Mouse (Mus musculus) lung, embryonic 16.5 days (tissue): ENCODE data around the gene Hydin. TPM values are rescaled to one million over a fixed set of nuclear protein-coding genes. Genes with fewer than 3 reads are reported as not detected.

ENCODE experiments used
- ATAC-seq: fragments of 200-750 bp; cut with Nextera tagmentation; 2 replicates; pipeline ENCODE4 v1.8.0; 2017; ENCODE audit warnings: low read depth, mild to moderate bottlenecking, moderate library complexity
- H3K27ac ChIP-seq: fragments of 300-500 bp; sonication (generic); 2 replicates; pipeline ENCODE4 v1.5.1; 2014; ENCODE audit warnings: mild to moderate bottlenecking, control low read depth, low read length
- H3K27me3 ChIP-seq: fragments of 300-500 bp; sonication (generic); 2 replicates; pipeline ENCODE4 v1.6.1; 2014; ENCODE audit warnings: low read depth, low read length, mixed read lengths; ENCODE audit not compliant: control insufficient read depth, insufficient read depth
- H3K36me3 ChIP-seq: fragments of 300-500 bp; sonication (generic); 2 replicates; pipeline ENCODE4 v1.6.1; 2014; ENCODE audit warnings: low read length; ENCODE audit not compliant: control insufficient read depth, insufficient read depth
- H3K4me1 ChIP-seq: fragments of 300-500 bp; sonication (generic); replicated peaks from 2 replicates; pipeline ENCODE4 v1.6.1; 2014; ENCODE audit warnings: low read length, mixed read lengths; ENCODE audit not compliant: control insufficient read depth, insufficient read depth
- H3K4me2 ChIP-seq: fragments of 300-500 bp; sonication (generic); 2 replicates; pipeline ENCODE4 v1.6.1; 2014; ENCODE audit warnings: low read depth, low read length, control low read depth
- H3K4me3 ChIP-seq: fragments of 300-500 bp; sonication (generic); 2 replicates; pipeline ENCODE4 v1.5.1; 2014; ENCODE audit warnings: mild to moderate bottlenecking, low read length, control low read depth
- H3K9ac ChIP-seq: fragments of 300-500 bp; sonication (generic); 2 replicates; pipeline ENCODE4 v1.6.1; 2014; ENCODE audit warnings: low read length, control low read depth
- H3K9me3 ChIP-seq: fragments of 300-500 bp; sonication (generic); 2 replicates; pipeline ENCODE4 v1.6.1; 2016; ENCODE audit warnings: low read length; ENCODE audit not compliant: control insufficient read depth
- WGBS: fragments of 180-500 bp; shearing (Covaris S2); extraction: QIAGEN DNeasy Blood & Tissue Kit; methylation state at CpG from one replicate; pipeline ENCODE4 v1.1.7; 2014; 5-methylcytosine and 5-hydroxymethylcytosine counted together
- microRNA-seq: library from miRNA; unstranded; fragments of <30 nt; microRNA quantifications from one replicate; pipeline ENCODE4, GENCODE M21; 2016
- polyA plus RNA-seq: library from polyadenylated mRNA; unstranded; fragments of >200 nt; fragmentation: Nextera tagmentation; extraction: Ambion mirVana; gene quantifications from 2 replicates; pipeline ENCODE4 v1.2.1, GENCODE M21; 2015

The Hydin gene
- polyA plus RNA-seq, 1 experiment from 2014 or later = 0.79 TPM

DNA sequence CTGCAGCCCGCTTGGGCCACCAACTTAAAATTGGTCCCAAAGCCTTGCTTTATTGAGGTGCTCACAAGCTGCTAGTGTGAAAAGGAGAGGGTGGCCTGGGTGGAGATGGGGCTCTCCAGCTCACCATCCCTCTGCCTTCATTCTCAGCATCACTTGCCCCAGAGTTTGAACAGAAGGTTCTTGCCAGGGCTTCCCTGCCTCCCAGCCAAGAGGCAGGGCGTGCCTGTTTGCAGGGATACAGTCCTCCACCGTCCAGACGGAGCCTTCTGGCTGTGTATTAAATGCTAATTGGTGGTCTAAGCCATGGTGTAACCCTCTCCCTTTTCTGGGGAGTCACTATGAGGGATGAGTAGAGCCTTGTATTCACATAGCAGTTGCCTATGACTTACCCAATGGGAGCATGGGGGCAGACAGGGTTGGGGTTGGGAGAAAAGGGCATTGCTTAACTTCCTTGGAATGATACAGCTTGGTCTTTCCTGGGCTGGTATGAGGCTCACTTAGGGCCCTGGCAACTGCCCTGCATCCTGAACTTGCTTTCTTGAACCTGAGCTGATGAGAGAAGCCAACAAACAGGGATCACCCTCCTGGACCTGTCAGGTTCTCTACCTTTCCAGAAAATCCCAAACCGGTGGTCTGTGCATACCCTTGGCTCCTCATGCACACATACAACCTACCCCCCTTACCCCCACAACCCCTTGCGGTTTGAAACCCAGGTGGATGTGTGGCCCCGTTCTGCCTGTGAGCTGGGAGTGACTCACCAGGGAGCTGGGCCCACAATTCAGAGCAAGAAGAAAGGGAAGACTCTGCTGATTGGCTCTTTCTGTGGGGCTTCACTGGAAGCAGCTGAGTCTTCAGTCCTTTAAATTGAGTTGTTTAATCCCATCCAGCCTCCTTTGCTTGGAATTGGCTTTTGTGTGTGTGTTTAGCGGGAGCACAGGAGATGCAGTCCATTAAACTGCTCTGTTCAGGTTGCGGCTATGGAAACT is 387.6 kb downstream of the Hydin start:
- H3K4me3 ChIP-seq = no peak overlapping the region
- WGBS = 93% methylated on average over 9 of the region's 9 CpGs
- H3K4me1 ChIP-seq = no peaks in the 10 kb centered on the region
- no peaks in the 10 kb centered on the region; the same call in 1 of the 2 replicates for H3K36me3 ChIP-seq
- H3K9ac ChIP-seq = no peak overlapping the region
- no peaks in the 10 kb centered on the region for H3K27me3 ChIP-seq
- no peak for ATAC-seq
- H3K27ac ChIP-seq = no peak overlapping the region
- H3K9me3 ChIP-seq = no peaks in the 10 kb centered on the region
- H3K4me2 ChIP-seq = no peak overlapping the region

DNA sequence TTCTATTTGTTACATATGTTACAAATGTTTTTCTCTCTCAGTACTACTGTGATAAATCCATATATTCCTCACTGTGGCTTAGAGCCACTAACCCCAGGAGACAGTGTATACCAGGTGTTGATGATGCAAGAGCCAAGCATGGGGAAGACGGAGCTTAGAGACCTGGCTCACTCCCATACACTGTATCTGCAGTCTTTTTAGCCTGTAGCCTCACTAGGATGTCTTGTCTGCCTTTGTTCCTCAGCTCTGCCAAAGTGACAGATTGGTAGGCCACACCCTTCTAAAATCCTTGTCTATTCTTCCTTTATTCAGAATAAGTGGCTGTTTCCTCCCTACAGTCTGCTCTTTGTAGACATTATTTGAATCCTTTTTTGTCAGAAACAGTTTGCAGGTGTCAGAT is 389.1 kb downstream of the Hydin start:
- Histone ChIP-seq H3K36me3 (no peaks in the 10 kb centered on the region; the same call in 1 of the 2 replicates), H3K27me3 (no peaks in the 10 kb centered on the region), H3K4me3 (no peak overlapping the region), H3K9me3 (no peaks in the 10 kb centered on the region), H3K9ac (no peak overlapping the region), H3K27ac (no peak overlapping the region), H3K4me1 (no peaks in the 10 kb centered on the region), H3K4me2 (no peak overlapping the region)
- 90% methylated on average over 1 of the region's 1 CpGs for WGBS
- no peak for ATAC-seq

DNA sequence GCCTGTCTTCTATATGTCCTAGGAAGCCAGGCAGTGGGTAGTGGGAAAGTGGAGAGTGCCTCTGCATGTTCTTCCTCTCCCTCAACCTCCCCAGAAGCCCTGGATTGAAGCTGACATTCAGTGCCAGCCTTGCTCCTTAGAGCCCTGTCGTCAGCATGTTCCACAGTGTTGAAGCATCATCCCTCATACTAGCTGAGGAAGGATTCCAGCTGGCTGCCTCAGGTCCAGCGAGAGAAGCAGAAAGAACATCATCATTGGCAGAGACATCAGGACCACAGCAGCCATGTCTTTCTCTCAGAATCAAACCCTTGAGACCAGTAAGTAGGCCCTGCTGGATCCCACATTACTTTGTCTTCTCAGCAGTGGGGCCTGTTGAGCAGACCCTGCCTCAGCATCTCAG is 390.9 kb downstream of the Hydin start:
- no peaks in the 10 kb centered on the region; the same call in 1 of the 2 replicates for H3K36me3 ChIP-seq
- 70% methylated on average over 2 of the region's 2 CpGs for WGBS
- no peak overlapping the region for H3K9ac ChIP-seq
- no peaks in the 10 kb centered on the region for H3K4me1 ChIP-seq
- no peak overlapping the region for H3K4me3 ChIP-seq
- ATAC-seq = no peak
- no peak overlapping the region for H3K27ac ChIP-seq
- no peaks in the 10 kb centered on the region for H3K27me3 ChIP-seq
- no peak overlapping the region for H3K4me2 ChIP-seq
- no peaks in the 10 kb centered on the region for H3K9me3 ChIP-seq

Small RNAs within 50 kb of the gene (microRNA-seq; reads per million reads assigned to microRNA genes)
- gene Gm44489 (not detected), gene Gm47306 (not detected)

Other genes starting within 250 kb of the Hydin start
- 0.18 and 0.28 TPM in 2 replicates for gene Chst4, start 227.2 kb upstream of the Hydin start, polyA plus RNA-seq
- 6.7 and 7.3 TPM in 2 replicates for gene Zfp612, start 187.2 kb upstream of the Hydin start, polyA plus RNA-seq
- gene Gm21964, start 165.8 kb upstream of the Hydin start, polyA plus RNA-seq = not detected in 2 replicates
- gene Gm17720, start 164.2 kb upstream of the Hydin start, polyA plus RNA-seq = not detected in 2 replicates
- 12.8 and 15.4 TPM in 2 replicates for gene Calb2, start 98.8 kb upstream of the Hydin start, polyA plus RNA-seq
- 7.1 and 8.5 TPM in 2 replicates for gene Cmtr2, start 51.3 kb upstream of the Hydin start, polyA plus RNA-seq